Mouse (Mus musculus) E14TG2a.4 (cell line): ENCODE results near the gene AU040320.

ENCODE experiments used
- H3K27me3 ChIP-seq: 2 replicates; pipeline ENCODE4 v1.6.1; 2014; ENCODE audit warnings: low read length, control low read depth; ENCODE audit not compliant: insufficient read depth
- H3K36me3 ChIP-seq: 2 replicates; pipeline ENCODE4 v1.6.1; 2014; ENCODE audit warnings: low read length, control low read depth; ENCODE audit not compliant: insufficient read depth
- H3K4me1 ChIP-seq: replicated peaks from 2 replicates; pipeline ENCODE4 v1.6.1; 2014; ENCODE audit warnings: low read depth, low read length, control low read depth
- H3K4me3 ChIP-seq: replicated peaks from 2 replicates; pipeline ENCODE4 v1.5.1; 2014; ENCODE audit warnings: mild to moderate bottlenecking, low read length
- H3K9me3 ChIP-seq: 2 replicates; pipeline ENCODE4 v1.6.1; 2014; ENCODE audit warnings: low read length, control low read depth
- CTCF ChIP-seq: conservative IDR thresholded peaks from 2 replicates; pipeline ENCODE4 v1.5.1; 2014; ENCODE audit warnings: low read length
- NANOG ChIP-seq: IDR thresholded peaks from 2 replicates; pipeline ENCODE4 v1.6.1; 2014; ENCODE audit warnings: borderline replicate concordance, low read length, mixed read lengths
- POU5F1 ChIP-seq: IDR thresholded peaks from 2 replicates; pipeline ENCODE4 v1.6.1; 2014; ENCODE audit warnings: low read length, borderline replicate concordance

Gene AU040320

DNA sequence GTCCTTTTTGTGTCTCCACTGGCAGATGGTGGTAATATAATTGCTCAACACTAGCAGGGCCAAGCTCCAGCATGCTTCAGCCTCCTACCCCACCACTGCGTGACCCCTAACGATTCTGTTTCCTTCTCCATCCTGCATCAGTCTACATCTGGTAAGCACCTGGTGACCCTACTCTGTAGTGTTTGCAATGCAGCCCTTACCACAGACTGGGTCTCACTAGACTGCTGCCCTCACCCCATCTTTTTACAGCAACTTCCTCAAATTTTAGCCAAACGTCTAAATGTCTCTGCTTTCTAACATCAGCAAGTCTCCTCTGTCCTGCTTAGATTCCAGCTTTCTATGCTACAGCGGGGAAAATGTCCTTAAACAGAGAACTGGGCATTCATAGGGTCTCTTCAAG lies 17.5 kb downstream of the AU040320 start:
- Histone ChIP-seq H3K4me3 (no peak overlapping the region), H3K36me3 (no peaks in the 10 kb centered on the region), H3K27me3 (no peaks in the 10 kb centered on the region), H3K4me1 (no peaks in the 10 kb centered on the region), H3K9me3 (no peaks in the 10 kb centered on the region)
- TF ChIP-seq CTCF (no peak), NANOG (no peak), POU5F1 (no peak)

DNA sequence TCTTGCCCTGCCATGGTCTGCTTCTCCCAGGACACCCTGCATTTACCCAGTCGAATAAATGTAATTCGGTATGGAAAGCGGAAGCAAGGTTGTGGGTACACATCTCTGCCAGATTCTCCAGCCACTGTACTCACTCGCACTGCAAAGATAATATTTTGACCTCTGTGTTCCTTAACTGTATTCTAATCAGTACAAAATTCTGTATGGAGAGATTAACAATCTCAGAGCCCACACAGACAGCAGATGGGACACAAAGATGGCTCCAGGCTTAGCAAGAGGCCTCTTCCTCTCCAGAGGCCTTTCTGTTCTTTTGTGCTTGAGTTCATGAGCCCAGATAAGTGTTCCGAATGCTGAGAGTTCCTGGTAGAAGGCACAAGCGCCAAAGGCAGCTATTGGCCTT lies 20.5 kb downstream of the AU040320 start:
- TF ChIP-seq POU5F1 (no peak), CTCF (no peak), NANOG (no peak)
- no peaks in the 10 kb centered on the region for H3K9me3 ChIP-seq
- H3K4me3 ChIP-seq = no peak overlapping the region
- no peaks in the 10 kb centered on the region for H3K27me3 ChIP-seq
- no peaks in the 10 kb centered on the region for H3K36me3 ChIP-seq
- H3K4me1 ChIP-seq = no peaks in the 10 kb centered on the region

DNA sequence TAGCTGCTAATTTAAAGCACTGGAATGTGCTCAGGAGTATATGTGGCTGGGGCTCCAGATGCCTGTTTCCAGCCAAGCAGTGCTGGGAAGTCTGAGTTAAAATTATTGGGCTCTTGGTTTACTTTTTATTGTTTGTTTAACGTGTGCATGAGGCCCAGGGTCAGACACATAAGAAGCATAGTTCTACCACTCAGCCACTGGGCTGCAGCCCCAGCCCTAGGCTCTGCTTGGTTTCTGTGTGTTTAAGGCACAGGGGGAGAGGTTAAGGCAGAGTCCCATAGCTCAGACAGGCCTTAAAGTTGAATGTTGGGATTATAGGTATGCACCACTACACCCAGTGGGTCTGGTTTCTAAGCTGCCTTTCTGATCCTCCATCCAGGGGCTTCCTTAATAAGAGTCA lies 21.8 kb downstream of the AU040320 start:
- H3K36me3 ChIP-seq = no peaks in the 10 kb centered on the region
- H3K27me3 ChIP-seq = no peaks in the 10 kb centered on the region
- H3K9me3 ChIP-seq = no peaks in the 10 kb centered on the region
- no peak overlapping the region for H3K4me3 ChIP-seq
- no peaks in the 10 kb centered on the region for H3K4me1 ChIP-seq
- TF ChIP-seq NANOG (no peak), POU5F1 (no peak), CTCF (no peak)

DNA sequence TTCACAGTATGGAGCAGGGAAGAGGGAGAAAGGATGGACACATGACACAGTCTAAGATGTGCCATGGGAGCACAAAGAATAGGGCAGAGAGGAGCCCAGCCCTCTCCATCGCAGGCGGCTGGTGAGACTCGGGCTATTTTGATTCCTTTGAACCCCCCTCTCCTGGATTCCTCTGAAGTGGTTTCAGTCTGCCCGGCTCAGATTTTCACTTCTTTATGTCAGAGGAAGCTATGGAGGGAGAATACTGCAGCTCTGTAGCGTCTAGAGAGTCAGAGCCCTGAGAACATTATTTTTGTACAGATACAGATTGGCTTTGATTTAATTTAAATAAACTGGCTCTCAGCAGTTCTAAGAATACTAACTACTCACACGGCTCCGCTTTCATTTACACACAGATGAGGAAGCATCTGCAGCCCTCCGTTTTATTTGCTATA lies 25.8 kb downstream of the AU040320 start:
- Histone ChIP-seq H3K4me1 (no peaks in the 10 kb centered on the region), H3K27me3 (no peaks in the 10 kb centered on the region), H3K4me3 (no peak overlapping the region), H3K36me3 (no peaks in the 10 kb centered on the region), H3K9me3 (no peaks in the 10 kb centered on the region)
- TF ChIP-seq NANOG = no peak
- TF ChIP-seq POU5F1 = no peak

DNA sequence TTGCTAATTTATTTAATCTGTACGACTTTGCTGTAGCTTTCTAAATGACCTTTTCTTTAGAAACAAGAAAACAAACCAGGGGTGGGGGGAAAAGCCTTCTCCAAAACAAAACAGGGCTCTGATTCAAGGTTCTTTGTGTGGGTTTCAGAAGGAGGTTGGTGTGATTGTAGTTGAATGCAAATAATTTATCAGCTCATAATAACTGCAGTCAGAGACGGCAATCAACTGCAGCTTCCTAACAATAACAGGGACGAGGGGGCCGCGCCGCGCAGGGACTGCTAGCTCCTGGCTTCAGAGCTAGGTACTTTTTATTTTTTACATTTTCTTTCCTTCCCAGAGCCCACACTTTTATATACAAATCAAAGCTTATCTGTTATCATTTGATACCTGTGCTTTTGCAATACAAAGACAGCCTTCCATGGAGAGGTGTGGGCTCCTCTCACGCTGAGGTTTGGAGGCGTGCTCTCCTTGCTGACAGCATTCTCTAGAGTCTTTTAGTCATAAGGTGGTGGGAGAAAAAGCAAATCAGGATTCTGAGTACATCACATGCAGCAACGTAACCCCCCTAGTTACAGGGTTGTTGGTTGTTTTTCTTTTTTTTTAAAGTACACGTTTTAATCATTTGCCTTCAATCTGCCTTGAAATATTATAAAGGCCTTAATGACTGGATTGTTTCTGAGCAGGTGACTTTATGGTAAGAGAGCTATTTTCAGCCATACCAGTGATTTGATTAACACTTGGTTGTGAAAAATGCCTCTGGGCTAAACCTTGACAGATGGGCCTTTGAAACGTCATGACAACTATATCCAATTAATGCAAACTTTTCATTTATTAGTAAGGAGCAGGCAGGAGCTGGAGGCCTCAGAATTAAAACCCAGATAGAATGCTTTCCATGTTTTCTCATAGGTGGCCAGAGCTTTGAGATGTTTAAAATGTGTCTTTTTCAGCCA lies 26.8 kb downstream of the AU040320 start:
- H3K9me3 ChIP-seq = no peaks in the 10 kb centered on the region
- H3K36me3 ChIP-seq = no peaks in the 10 kb centered on the region
- TF ChIP-seq POU5F1 = no peak
- no peak for TF ChIP-seq NANOG
- no peak for TF ChIP-seq CTCF

DNA sequence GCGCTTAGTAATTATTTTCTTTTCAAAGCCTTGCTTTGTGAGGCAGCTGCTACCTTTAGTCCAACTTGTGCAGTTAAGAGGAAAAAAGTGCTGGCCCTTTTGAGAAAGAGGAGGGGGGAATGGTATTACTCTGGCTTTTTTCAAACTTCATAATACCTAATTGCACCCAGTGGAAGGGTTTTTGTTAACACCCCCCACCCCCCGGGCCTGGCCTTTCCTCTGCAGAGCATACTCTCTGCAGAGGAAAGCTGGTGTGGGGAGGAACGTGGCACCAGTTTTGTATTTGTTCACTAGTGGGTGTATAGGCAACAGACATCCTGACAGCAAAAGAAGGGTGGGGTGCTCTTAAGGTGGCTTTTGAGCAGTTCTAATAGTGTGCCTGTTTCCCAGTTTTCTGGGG lies 28.5 kb downstream of the AU040320 start:
- Histone ChIP-seq H3K9me3 (no peaks in the 10 kb centered on the region), H3K4me3 (no peak overlapping the region), H3K4me1 (no peaks in the 10 kb centered on the region), H3K27me3 (no peaks in the 10 kb centered on the region), H3K36me3 (no peaks in the 10 kb centered on the region)
- TF ChIP-seq POU5F1 = no peak
- no peak for TF ChIP-seq CTCF
- TF ChIP-seq NANOG = no peak

More for the DNA sequence above, 26.8 kb downstream of the AU040320 start:
- H3K4me3 ChIP-seq = no peak overlapping the region
- H3K4me1 ChIP-seq = no peaks in the 10 kb centered on the region
- H3K27me3 ChIP-seq = no peaks in the 10 kb centered on the region

DNA sequence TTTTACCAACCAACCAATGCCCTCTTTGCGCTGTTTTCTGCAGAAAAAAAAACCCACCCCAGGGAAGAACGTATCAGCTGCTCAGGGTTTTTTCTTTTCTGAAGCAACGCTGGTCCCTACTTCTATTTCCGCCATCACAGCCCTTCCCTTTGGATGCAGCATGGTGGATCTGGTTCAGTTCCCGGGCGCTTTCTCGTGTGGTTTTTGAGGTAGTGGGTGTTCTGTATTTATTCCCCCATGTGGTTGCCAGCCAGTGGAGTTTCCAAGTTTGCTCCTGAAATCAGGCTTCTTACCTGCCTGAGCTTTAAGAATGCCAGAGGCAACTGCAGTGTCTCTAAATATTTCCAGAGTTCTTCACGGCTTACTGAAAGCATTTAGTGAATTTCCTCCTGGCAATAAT lies 29.2 kb downstream of the AU040320 start:
- H3K36me3 ChIP-seq = no peaks in the 10 kb centered on the region
- H3K27me3 ChIP-seq = no peaks in the 10 kb centered on the region
- H3K9me3 ChIP-seq = no peaks in the 10 kb centered on the region
- H3K4me3 ChIP-seq = no peak overlapping the region
- no peaks in the 10 kb centered on the region for H3K4me1 ChIP-seq
- TF ChIP-seq CTCF (no peak), NANOG (no peak), POU5F1 (no peak)

DNA sequence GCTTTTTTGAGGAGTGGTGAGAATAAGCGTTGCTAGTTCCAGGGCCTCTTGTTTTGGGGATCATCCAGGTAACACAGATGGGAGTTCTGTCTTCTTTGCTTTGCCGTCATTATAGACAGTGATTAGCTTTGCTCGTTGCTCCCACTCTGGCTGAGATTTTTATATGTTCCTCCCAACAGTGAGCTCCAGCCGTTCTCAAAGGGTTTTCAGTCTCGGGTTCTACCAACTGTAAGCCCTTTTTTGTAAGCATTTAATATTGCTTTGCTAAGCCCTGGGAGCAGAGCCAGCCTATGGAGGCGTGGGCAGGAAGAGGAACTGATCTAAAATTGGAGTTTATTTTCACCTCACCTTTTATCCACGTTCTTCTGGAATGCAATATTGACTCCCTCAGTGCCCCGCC lies 29.7 kb downstream of the AU040320 start:
- Histone ChIP-seq H3K36me3 (no peaks in the 10 kb centered on the region), H3K4me3 (no peak overlapping the region), H3K4me1 (no peaks in the 10 kb centered on the region), H3K27me3 (no peaks in the 10 kb centered on the region), H3K9me3 (no peaks in the 10 kb centered on the region)
- no peak for TF ChIP-seq NANOG
- no peak for TF ChIP-seq CTCF
- TF ChIP-seq POU5F1 = no peak
